Mouse (Mus musculus) small intestine, adult 2 months (tissue): ENCODE measurements around the gene Hand1.

Experiments
- CTCF ChIP-seq: fragments of 200-500 bp; IDR thresholded peaks from 2 replicates; pipeline ENCODE4 v1.5.1; 2012; ENCODE audit warnings: low read depth, mild to moderate bottlenecking, control low read depth, inconsistent platforms, low read length, moderate library complexity, mixed read lengths; ENCODE audit not compliant: insufficient replicate concordance, insufficient read length; ENCODE audit errors: extremely low read depth
- POLR2A ChIP-seq: fragments of 200-500 bp; IDR thresholded peaks from 2 replicates; pipeline ENCODE4 v1.6.1; 2012; ENCODE audit warnings: low read depth, mild to moderate bottlenecking, control low read depth, inconsistent platforms, low read length, moderate library complexity

DNA sequence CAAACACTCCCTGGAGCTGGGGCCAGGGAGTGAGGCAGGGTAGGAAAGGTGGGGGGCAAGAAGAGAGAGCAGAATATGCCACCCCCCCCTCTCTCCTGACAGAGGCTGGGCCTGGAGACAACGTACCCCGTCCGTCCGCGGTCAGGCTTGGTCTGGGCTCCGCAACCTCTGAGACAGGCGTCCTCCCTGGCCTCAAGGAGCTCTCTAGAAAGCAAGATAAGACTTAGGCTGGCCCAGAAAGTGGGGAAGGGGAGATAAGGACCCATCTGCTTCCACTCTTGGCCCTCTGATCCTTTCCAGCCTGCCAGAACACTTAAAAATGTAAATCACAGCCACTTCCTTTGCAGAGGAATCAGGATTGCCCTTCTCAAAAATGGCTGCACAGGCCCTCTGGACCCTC, 33.8 kb upstream of the Hand1 start:
- TF ChIP-seq CTCF (no peak), POLR2A (no peak)
